Mouse (Mus musculus) intestine, postnatal 0 days (tissue): ENCODE results near the gene Stradb. TPM values are rescaled to one million over a fixed set of nuclear protein-coding genes. Genes with fewer than 3 reads are reported as not detected.

Experiments
- ATAC-seq: fragments of 200-750 bp; cut with Nextera tagmentation; 2 replicates; pipeline ENCODE4 v1.8.0; 2017; ENCODE audit warnings: mild to moderate bottlenecking, moderate TSS enrichment, moderate library complexity
- H3K27ac ChIP-seq: fragments of 300-500 bp; sonication (generic); 2 replicates; pipeline ENCODE4 v1.5.1; 2014; ENCODE audit warnings: mild to moderate bottlenecking, low read depth, low read length, moderate library complexity
- H3K27me3 ChIP-seq: fragments of 300-500 bp; sonication (generic); replicated peaks from 2 replicates; pipeline ENCODE4 v1.6.1; 2014; ENCODE audit warnings: low read length, mixed read lengths; ENCODE audit not compliant: control insufficient read depth, insufficient read depth
- H3K36me3 ChIP-seq: fragments of 300-500 bp; sonication (generic); 2 replicates; pipeline ENCODE4 v1.6.1; 2014; ENCODE audit warnings: mild to moderate bottlenecking, moderate library complexity; ENCODE audit not compliant: control insufficient read depth, insufficient read depth
- H3K4me1 ChIP-seq: fragments of 300-500 bp; sonication (generic); replicated peaks from 2 replicates; pipeline ENCODE4 v1.6.1; 2014; ENCODE audit warnings: antibody characterized with exemption, low read length, mixed read lengths; ENCODE audit not compliant: control insufficient read depth, insufficient read depth
- H3K4me2 ChIP-seq: fragments of 300-500 bp; sonication (generic); replicated peaks from 2 replicates; pipeline ENCODE4 v1.6.1; 2014; ENCODE audit warnings: low read depth, mild to moderate bottlenecking, moderate library complexity
- H3K4me3 ChIP-seq: fragments of 300-500 bp; sonication (generic); 2 replicates; pipeline ENCODE4 v1.5.1; 2014; ENCODE audit warnings: low read depth, low read length
- H3K9ac ChIP-seq: fragments of 300-500 bp; sonication (generic); 2 replicates; pipeline ENCODE4 v1.6.1; 2014; ENCODE audit warnings: mild to moderate bottlenecking, low read depth, low read length
- H3K9me3 ChIP-seq: fragments of 300-500 bp; sonication (generic); 2 replicates; pipeline ENCODE4 v1.6.1; 2016; ENCODE audit warnings: mixed run types; ENCODE audit not compliant: control insufficient read depth
- CTCF ChIP-seq: sonication (generic); IDR thresholded peaks from 2 replicates; pipeline ENCODE4 v1.5.1; 2016; ENCODE audit warnings: low read depth, mild to moderate bottlenecking, control low read depth, antibody characterized with exemption, moderate library complexity
- WGBS: fragments of 180-500 bp; shearing (Covaris S2); extraction: QIAGEN DNeasy Blood & Tissue Kit; methylation state at CpG from one replicate; pipeline ENCODE4 v1.1.7; 2014; 5-methylcytosine and 5-hydroxymethylcytosine counted together
- polyA plus RNA-seq: library from polyadenylated mRNA; unstranded; fragments of >200 nt; fragmentation: Nextera tagmentation; extraction: Ambion mirVana; gene quantifications from 2 replicates; pipeline ENCODE4 v1.2.1, GENCODE M21; 2015

The Stradb gene
- polyA plus RNA-seq, 1 experiment from 2014 or later, result 13.1 TPM

GRCm38 (mm10) chr1:59009250-59009649 is 35.9 kb downstream of the Stradb start:
- Histone ChIP-seq H3K4me2 (no peak overlapping the region), H3K9me3 (no peaks in the 10 kb centered on the region), H3K36me3 (no peaks in the 10 kb centered on the region), H3K9ac (no peak overlapping the region), H3K4me1 (no peaks in the 10 kb centered on the region), H3K27me3 (no peaks in the 10 kb centered on the region), H3K4me3 (no peak overlapping the region), H3K27ac (no peak overlapping the region)
- WGBS, result 33% methylated on average over 4 of the region's 4 CpGs
- peak; percentile 55 for TF ChIP-seq CTCF
- no peak for ATAC-seq

GRCm38 (mm10) chr1:59021556-59021955 is 48.2 kb downstream of the Stradb start:
- WGBS, result 53% methylated on average over 3 of the region's 3 CpGs
- Histone ChIP-seq H3K36me3 (no peaks in the 10 kb centered on the region), H3K9ac (no peak overlapping the region), H3K9me3 (no peaks in the 10 kb centered on the region), H3K27me3 (no peaks in the 10 kb centered on the region), H3K4me3 (no peak overlapping the region), H3K27ac (no peak overlapping the region), H3K4me1 (no peaks in the 10 kb centered on the region), H3K4me2 (no peak overlapping the region)
- no peak for TF ChIP-seq CTCF
- ATAC-seq, result no peak

- no peaks in the 10 kb centered on the region for H3K36me3 ChIP-seq
- 0 out of 2 replicates have a peak, but pooled peaks cover 4% of the 10 kb centered on the region for H3K9me3 ChIP-seq
- no peak overlapping the region for H3K4me2 ChIP-seq
- H3K27me3 ChIP-seq, result no peaks in the 10 kb centered on the region
- 80% methylated on average over 5 of the region's 5 CpGs for WGBS
- no peak for ATAC-seq
- TF ChIP-seq CTCF, result no peak
- no peak overlapping the region for H3K4me3 ChIP-seq
- H3K9ac ChIP-seq, result no peak overlapping the region
- H3K27ac ChIP-seq, result no peak overlapping the region
- H3K4me1 ChIP-seq, result no peaks in the 10 kb centered on the region
Measured at GRCm38 (mm10) chr1:59037723-59038122, 64.4 kb downstream of the Stradb start.

Other genes with a start within 250 kb of the Stradb start
- gene Casp8, start 178.1 kb upstream of the Stradb start, polyA plus RNA-seq, result 39.1 and 51.0 TPM in 2 replicates
- gene Trak2, start 92 bp upstream of the Stradb start, polyA plus RNA-seq, result 5.4 and 5.8 TPM in 2 replicates
- gene C2cd6, start 121.4 kb downstream of the Stradb start, polyA plus RNA-seq, result not detected in 2 replicates
- 10.7 and 12.5 TPM in 2 replicates for gene Tmem237, start 146.9 kb downstream of the Stradb start, polyA plus RNA-seq
- gene Mpp4, start 189.9 kb downstream of the Stradb start, polyA plus RNA-seq, result 0.21 and 0.29 TPM in 2 replicates